Mouse (Mus musculus): ENCODE results near the gene Mob3a. TPM values are rescaled to one million over a fixed set of nuclear protein-coding genes. Genes with fewer than 3 reads are reported as not detected.
A peak's percentile ranks its signal among the peaks of the same experiment; 100 is the strongest.

The Mob3a gene
- polyA plus RNA-seq, 1 experiment from 2014 or later, result 17.3 TPM

GRCm38 (mm10) chr10:80668614-80669013 is 33.2 kb downstream of the Mob3a start:
- Histone ChIP-seq H3K4me3 (ENCODE audit: low read depth, low read length) (no peak overlapping the region), H3K36me3 (replicated peaks; ENCODE audit: insufficient read depth, low read length) (peaks cover 77% of the 10 kb centered on the region), H3K9ac (replicated peaks) (no peak overlapping the region), H3K27me3 (ENCODE audit: insufficient read depth, low read length) (no peaks in the 10 kb centered on the region), H3K9me3 (ENCODE audit: low read length) (no peaks in the 10 kb centered on the region), H3K4me2 (ENCODE audit: low read depth, low read length) (no peak overlapping the region), H3K4me1 (ENCODE audit: insufficient read depth) (peaks cover 41% of the 10 kb centered on the region), H3K27ac (ENCODE audit: low read depth) (no peak overlapping the region)
- DNase-seq (no peak), ATAC-seq (no peak)
- 73% methylated on average over 11 of the region's 11 CpGs for WGBS (ENCODE audit: insufficient replicate concordance)
- TF ChIP-seq CTCF (IDR thresholded peaks at IDR 0.05; ENCODE audit: low read depth) (no peak), EP300 (IDR thresholded peaks at IDR 0.05; ENCODE audit: low read depth) (no peak)

DNA sequence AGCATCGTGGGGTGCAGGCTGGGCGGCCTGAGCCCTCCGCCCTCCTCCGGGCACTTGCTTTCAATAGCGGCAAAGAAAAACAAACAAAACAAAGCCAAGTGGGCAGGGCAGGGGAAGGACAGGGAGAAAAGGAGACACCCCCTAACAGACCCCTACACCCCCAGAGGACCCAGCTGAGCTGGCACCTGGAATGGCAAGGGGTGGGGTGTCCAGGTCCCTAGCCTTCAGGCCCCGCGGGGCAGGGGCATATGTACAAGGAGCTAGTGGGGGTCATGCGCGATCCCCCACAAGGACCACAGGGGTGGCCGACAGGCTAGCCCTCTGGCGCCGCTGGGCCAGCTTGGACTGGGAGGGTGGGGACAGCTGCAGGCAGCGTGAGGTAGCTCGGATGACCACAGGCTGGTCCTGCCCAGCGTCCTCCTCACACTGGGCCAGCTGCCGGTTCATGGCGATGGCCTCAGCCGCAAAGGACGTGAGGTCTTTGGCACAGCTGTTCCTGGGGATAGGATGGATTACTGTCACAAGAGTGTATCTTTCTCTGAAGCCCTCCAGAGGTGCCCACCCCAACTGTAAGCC is 34.9 kb downstream of the Mob3a start:
- 83% methylated on average over 19 of the region's 19 CpGs for WGBS (ENCODE audit: insufficient replicate concordance)
- H3K36me3 ChIP-seq (replicated peaks; ENCODE audit: insufficient read depth, low read length), result peaks cover 63% of the 10 kb centered on the region
- H3K27ac ChIP-seq (ENCODE audit: low read depth), result no peak overlapping the region
- peaks cover 35% of the 10 kb centered on the region for H3K4me1 ChIP-seq (ENCODE audit: insufficient read depth)
- no peaks in the 10 kb centered on the region for H3K27me3 ChIP-seq (ENCODE audit: insufficient read depth, low read length)
- peak overlapping the region; percentile 46; the same call in 1 of the 2 replicates for H3K9ac ChIP-seq (replicated peaks)
- DNase-seq (no peak), ATAC-seq (no peak)
- no peak overlapping the region for H3K4me2 ChIP-seq (ENCODE audit: low read depth, low read length)
- TF ChIP-seq CTCF (IDR thresholded peaks at IDR 0.05; ENCODE audit: low read depth) (no peak), EP300 (IDR thresholded peaks at IDR 0.05; ENCODE audit: low read depth) (no peak)
- no peak overlapping the region for H3K4me3 ChIP-seq (ENCODE audit: low read depth, low read length)
- no peaks in the 10 kb centered on the region for H3K9me3 ChIP-seq (ENCODE audit: low read length)

DNA sequence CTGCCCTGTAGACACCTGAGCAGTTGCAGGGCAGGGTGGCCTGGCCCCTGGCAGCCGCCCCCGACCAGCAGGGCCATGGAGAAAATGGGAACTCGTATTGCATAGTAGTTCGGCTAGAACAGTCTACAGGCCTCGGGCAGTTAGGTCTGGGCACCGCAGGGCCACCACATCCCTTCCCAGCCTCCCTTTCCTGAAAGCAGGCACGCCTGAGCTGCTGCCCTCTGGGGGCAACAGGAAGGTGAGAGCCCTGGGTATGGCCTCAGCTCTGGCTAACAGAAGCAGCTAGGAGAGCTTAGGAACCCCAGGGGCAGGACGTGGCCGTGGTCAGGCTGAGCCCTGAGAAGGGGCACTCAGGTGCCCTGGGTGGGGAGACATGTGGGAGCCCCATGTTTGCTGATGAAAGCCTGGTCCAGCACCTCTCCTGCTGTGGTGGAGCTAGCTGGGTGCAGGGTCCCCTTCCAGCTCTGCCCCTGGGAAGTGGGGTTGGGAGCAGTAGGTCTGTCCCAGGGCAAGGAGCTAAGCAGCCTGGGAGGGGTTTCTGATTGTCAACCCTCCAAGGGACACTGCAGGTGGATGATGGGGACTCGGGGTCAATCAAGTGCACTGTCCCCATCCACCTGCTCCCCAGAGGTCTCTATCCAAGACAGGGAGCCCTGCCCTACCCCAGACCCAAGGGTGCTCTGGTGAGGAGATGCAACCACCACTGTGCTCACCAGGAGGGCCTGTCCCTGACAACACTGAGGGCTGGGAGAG is 35.6 kb downstream of the Mob3a start:
- H3K4me3 ChIP-seq (ENCODE audit: low read depth, low read length), result no peak overlapping the region
- peaks cover 35% of the 10 kb centered on the region for H3K4me1 ChIP-seq (ENCODE audit: insufficient read depth)
- peak overlapping the region; percentile 46 for H3K9ac ChIP-seq (replicated peaks)
- no peak overlapping the region for H3K4me2 ChIP-seq (ENCODE audit: low read depth, low read length)
- ATAC-seq (no peak), DNase-seq (no peak)
- H3K27me3 ChIP-seq (ENCODE audit: insufficient read depth, low read length), result no peaks in the 10 kb centered on the region
- H3K27ac ChIP-seq (ENCODE audit: low read depth), result peak overlapping the region; percentile 93
- 55% methylated on average over 10 of the region's 10 CpGs for WGBS (ENCODE audit: insufficient replicate concordance)
- TF ChIP-seq EP300 (IDR thresholded peaks at IDR 0.05; ENCODE audit: low read depth) (no peak), CTCF (IDR thresholded peaks at IDR 0.05; ENCODE audit: low read depth) (peak; percentile 25; the same call in 1 of the 2 replicates)
- peaks cover 55% of the 10 kb centered on the region for H3K36me3 ChIP-seq (replicated peaks; ENCODE audit: insufficient read depth, low read length)
- H3K9me3 ChIP-seq (ENCODE audit: low read length), result no peaks in the 10 kb centered on the region

DNA sequence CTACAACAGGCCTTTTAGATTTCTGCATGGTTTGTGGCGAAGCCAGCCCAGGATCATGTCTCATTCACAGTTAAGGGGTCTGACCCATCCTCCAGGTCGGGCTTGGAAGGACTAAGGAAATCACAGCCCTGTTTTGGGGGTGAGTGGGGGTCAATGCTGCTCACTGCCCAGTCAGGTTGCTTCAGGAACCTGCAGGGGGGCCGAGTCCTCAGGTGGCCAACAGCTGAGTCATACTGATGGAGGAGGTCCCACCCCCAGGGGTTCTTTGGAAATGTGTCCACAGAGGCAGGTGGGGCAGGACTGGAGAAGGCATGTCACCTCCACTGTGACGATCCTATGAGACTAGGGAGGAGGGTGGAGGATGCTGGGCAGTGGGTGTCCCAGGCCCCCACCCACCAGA is 36.3 kb downstream of the Mob3a start:
- Histone ChIP-seq H3K27me3 (ENCODE audit: insufficient read depth, low read length) (no peaks in the 10 kb centered on the region), H3K27ac (ENCODE audit: low read depth) (peak overlapping the region; percentile 93), H3K4me2 (ENCODE audit: low read depth, low read length) (peak overlapping the region; percentile 60; the same call in 1 of the 2 replicates), H3K9ac (replicated peaks) (peak overlapping the region; percentile 46), H3K36me3 (replicated peaks; ENCODE audit: insufficient read depth, low read length) (peaks cover 48% of the 10 kb centered on the region), H3K4me1 (ENCODE audit: insufficient read depth) (peaks cover 35% of the 10 kb centered on the region), H3K9me3 (ENCODE audit: low read length) (no peaks in the 10 kb centered on the region), H3K4me3 (ENCODE audit: low read depth, low read length) (no peak overlapping the region)
- 44% methylated on average over 4 of the region's 4 CpGs for WGBS (ENCODE audit: insufficient replicate concordance)
- TF ChIP-seq EP300 (IDR thresholded peaks at IDR 0.05; ENCODE audit: low read depth) (no peak), CTCF (IDR thresholded peaks at IDR 0.05; ENCODE audit: low read depth) (no peak)
- DNase-seq (no peak), ATAC-seq (peak; percentile 26)

DNA sequence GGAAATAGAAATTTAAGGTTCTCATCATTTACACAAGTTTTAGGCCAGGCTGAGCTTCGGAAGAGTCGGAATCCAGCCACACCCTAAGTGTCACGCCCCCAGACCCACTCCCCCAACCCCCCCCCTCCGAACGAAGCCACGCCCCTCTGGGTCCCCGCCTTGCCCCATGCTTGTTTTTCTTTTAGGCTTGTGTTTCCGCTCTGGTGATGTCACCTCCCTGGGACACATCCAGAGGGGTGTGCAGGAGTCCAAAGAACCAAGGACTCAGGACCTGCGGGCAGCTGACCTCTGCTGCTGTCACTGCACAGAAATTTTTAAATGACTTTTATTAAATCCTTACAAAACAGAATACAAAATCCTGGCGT is 36.8 kb downstream of the Mob3a start:
- DNase-seq, result peak; percentile 73
- Histone ChIP-seq H3K27ac (ENCODE audit: low read depth) (peak overlapping the region; percentile 93), H3K4me2 (ENCODE audit: low read depth, low read length) (peak overlapping the region; percentile 60), H3K4me1 (ENCODE audit: insufficient read depth) (peaks cover 35% of the 10 kb centered on the region), H3K27me3 (ENCODE audit: insufficient read depth, low read length) (no peaks in the 10 kb centered on the region), H3K9ac (replicated peaks) (peak overlapping the region; percentile 50), H3K4me3 (ENCODE audit: low read depth, low read length) (no peak overlapping the region), H3K36me3 (replicated peaks; ENCODE audit: insufficient read depth, low read length) (peaks cover 43% of the 10 kb centered on the region), H3K9me3 (ENCODE audit: low read length) (no peaks in the 10 kb centered on the region)
- peak; percentile 82 for ATAC-seq
- WGBS (ENCODE audit: insufficient replicate concordance), result 12% methylated on average over 10 of the region's 10 CpGs
- TF ChIP-seq EP300 (IDR thresholded peaks at IDR 0.05; ENCODE audit: low read depth) (no peak), CTCF (IDR thresholded peaks at IDR 0.05; ENCODE audit: low read depth) (no peak)

DNA sequence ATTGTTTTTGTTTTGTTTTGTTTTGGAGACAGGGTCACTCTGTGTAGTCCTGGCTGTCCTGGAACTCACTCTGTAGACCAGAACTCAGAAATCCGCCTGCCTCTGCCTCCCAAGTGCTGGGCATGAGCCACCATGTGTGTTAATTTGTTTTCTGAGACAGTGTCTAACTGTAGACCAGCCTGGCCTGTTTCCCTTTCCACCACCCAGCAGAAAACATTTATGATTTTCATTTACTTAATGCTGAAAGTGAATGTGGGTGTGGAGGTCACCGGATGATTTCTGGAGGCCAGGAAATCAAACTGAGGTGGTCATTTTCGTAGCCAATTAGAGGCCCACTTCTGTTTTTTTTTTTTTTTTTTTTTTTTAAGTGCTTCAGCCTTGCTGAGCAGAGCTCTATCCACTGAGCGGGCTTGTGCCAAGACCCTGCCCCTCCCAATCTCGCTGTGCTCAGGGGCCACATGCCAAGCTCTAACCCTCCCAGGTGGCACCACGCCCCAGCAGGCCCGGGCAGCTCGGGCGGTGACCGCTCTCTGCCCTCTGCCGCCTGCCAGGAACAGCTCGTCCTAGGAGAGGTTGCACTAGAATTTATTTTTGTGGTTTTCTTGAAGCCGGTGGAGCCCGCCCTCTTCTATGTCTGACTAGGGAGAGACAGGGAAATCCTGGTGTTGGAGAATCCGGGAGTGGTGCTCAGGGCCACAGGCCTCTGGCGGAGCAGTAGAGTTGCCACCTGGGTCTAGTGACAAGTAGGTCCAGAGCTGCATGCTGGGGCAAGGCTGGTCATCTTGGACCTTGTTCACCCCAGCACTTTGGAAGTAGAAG is 37.4 kb downstream of the Mob3a start:
- DNase-seq, result peak; percentile 76
- no peaks in the 10 kb centered on the region for H3K9me3 ChIP-seq (ENCODE audit: low read length)
- ATAC-seq, result peak; percentile 63
- H3K27me3 ChIP-seq (ENCODE audit: insufficient read depth, low read length), result no peaks in the 10 kb centered on the region
- peak overlapping the region; percentile 93 for H3K27ac ChIP-seq (ENCODE audit: low read depth)
- TF ChIP-seq EP300 (IDR thresholded peaks at IDR 0.05; ENCODE audit: low read depth) (peak; percentile 21; the same call in 1 of the 2 replicates), CTCF (IDR thresholded peaks at IDR 0.05; ENCODE audit: low read depth) (no peak)
- peaks cover 37% of the 10 kb centered on the region for H3K36me3 ChIP-seq (replicated peaks; ENCODE audit: insufficient read depth, low read length)
- H3K4me1 ChIP-seq (ENCODE audit: insufficient read depth), result peaks cover 35% of the 10 kb centered on the region
- peak overlapping the region; percentile 19; the same call in 1 of the 2 replicates for H3K4me3 ChIP-seq (ENCODE audit: low read depth, low read length)
- peak overlapping the region; percentile 50; the same call in 1 of the 2 replicates for H3K9ac ChIP-seq (replicated peaks)
- peak overlapping the region; percentile 60 for H3K4me2 ChIP-seq (ENCODE audit: low read depth, low read length)
- WGBS (ENCODE audit: insufficient replicate concordance), result 13% methylated on average over 16 of the region's 16 CpGs
